Mouse (Mus musculus) adrenal gland, postnatal 10 days (tissue): ENCODE measurements around the gene Mapk8ip3. TPM values are rescaled to one million over a fixed set of nuclear protein-coding genes. Genes with fewer than 3 reads are reported as not detected.
A peak's percentile ranks its signal among the peaks of the same experiment; 100 is the strongest.

Source experiments
- DNase-seq: peaks from one replicate; pipeline ENCODE4 v3.0.0; 2021; ENCODE audit warnings: mixed read lengths
- total RNA-seq, 2 experiments: library from RNA; stranded (reverse); gene quantifications; 2 replicates each; pipeline ENCODE4 v1.2.3; 2021

Mapk8ip3 gene
- total RNA-seq, 2 experiments from 2014 or later = 63.8 to 110 TPM

GRCm38 (mm10) chr17:24848600-24849031, 88.2 kb downstream of the Mapk8ip3 start:
- no peak for DNase-seq

GRCm38 (mm10) chr17:24847386-24847785, 89.4 kb downstream of the Mapk8ip3 start:
- peak; percentile 11 for DNase-seq

GRCm38 (mm10) chr17:24844525-24844924, 92.3 kb downstream of the Mapk8ip3 start:
- DNase-seq = no peak

- no peak for DNase-seq
Observed at GRCm38 (mm10) chr17:24842631-24843030, 94.1 kb downstream of the Mapk8ip3 start.

Other genes starting within 250 kb of the Mapk8ip3 start
- gene Syngr3, start 247.0 kb downstream of the Mapk8ip3 start, total RNA-seq = 10 to 100 TPM in 1 of 2 experiments, 1 to 10 TPM in 1; 5.8 to 11.7 TPM
- gene Gfer, start 240.8 kb downstream of the Mapk8ip3 start, total RNA-seq = 10 to 100 TPM; 36.0 to 36.8 TPM
- gene Noxo1, start 240.7 kb downstream of the Mapk8ip3 start, total RNA-seq = 1 to 10 TPM; 4.3 to 6.6 TPM
- gene Tbl3, start 229.3 kb downstream of the Mapk8ip3 start, total RNA-seq = 10 to 100 TPM; 39.1 to 39.9 TPM
- gene Rnf151, start 218.9 kb downstream of the Mapk8ip3 start, total RNA-seq = under 1 TPM in 1 of 2 experiments, not detected in 1; 0.24 TPM
- gene Rps2, start 218.9 kb downstream of the Mapk8ip3 start, total RNA-seq = 100 to 1,000 TPM; 785 to 825 TPM
- gene Ndufb10, start 212.5 kb downstream of the Mapk8ip3 start, total RNA-seq = 100 to 1,000 TPM; 422 to 522 TPM
- gene Rpl3l, start 209.2 kb downstream of the Mapk8ip3 start, total RNA-seq = 10 to 100 TPM; 12.0 to 51.3 TPM
- gene Msrb1, start 200.3 kb downstream of the Mapk8ip3 start, total RNA-seq = 10 to 100 TPM; 75.1 to 93.3 TPM
- 1 to 10 TPM; 1.6 to 2.0 TPM for gene Hs3st6, start 184.0 kb downstream of the Mapk8ip3 start, total RNA-seq
- under 1 TPM; 0.48 to 0.75 TPM for gene Meiob, start 132.7 kb downstream of the Mapk8ip3 start, total RNA-seq
- gene Hagh, start 96.8 kb downstream of the Mapk8ip3 start, total RNA-seq = 100 to 1,000 TPM; 132 to 147 TPM
- gene Fahd1, start 86.6 kb downstream of the Mapk8ip3 start, total RNA-seq = 10 to 100 TPM; 43.4 to 52.2 TPM
- 10 to 100 TPM in 1 of 2 experiments, 1 to 10 TPM in 1; 9.1 to 17.1 TPM for gene Igfals, start 71.0 kb downstream of the Mapk8ip3 start, total RNA-seq
- 10 to 100 TPM; 42.2 to 43.7 TPM for gene Nubp2, start 50.6 kb downstream of the Mapk8ip3 start, total RNA-seq
- 10 to 100 TPM; 31.5 to 35.6 TPM for gene Spsb3, start 50.3 kb downstream of the Mapk8ip3 start, total RNA-seq
- 10 to 100 TPM; 30.2 to 45.4 TPM for gene Eme2, start 41.9 kb downstream of the Mapk8ip3 start, total RNA-seq
- 100 to 1,000 TPM; 123 to 140 TPM for gene Mrps34, start 41.9 kb downstream of the Mapk8ip3 start, total RNA-seq
- 10 to 100 TPM; 43.6 to 51.3 TPM for gene Nme3, start 40.5 kb downstream of the Mapk8ip3 start, total RNA-seq
- 10 to 100 TPM; 38.4 to 44.4 TPM for gene Jpt2, start 23.7 kb upstream of the Mapk8ip3 start, total RNA-seq
- gene Cramp1l, start 78.8 kb upstream of the Mapk8ip3 start, total RNA-seq = 10 to 100 TPM; 18.7 to 20.0 TPM
- gene Ift140, start 79.1 kb upstream of the Mapk8ip3 start, total RNA-seq = 10 to 100 TPM; 25.0 to 28.2 TPM
- gene Tmem204, start 146.6 kb upstream of the Mapk8ip3 start, total RNA-seq = 10 to 100 TPM; 23.1 to 31.8 TPM
- gene Telo2, start 179.0 kb upstream of the Mapk8ip3 start, total RNA-seq = 10 to 100 TPM; 17.6 to 30.4 TPM
- under 1 TPM; 0.18 to 0.69 TPM for gene Ptx4, start 183.8 kb upstream of the Mapk8ip3 start, total RNA-seq
- gene Clcn7, start 196.4 kb upstream of the Mapk8ip3 start, total RNA-seq = 10 to 100 TPM; 29.8 to 33.3 TPM
- not detected for gene Ccdc154, start 225.5 kb upstream of the Mapk8ip3 start, total RNA-seq
- gene Gm38655, start 238.5 kb upstream of the Mapk8ip3 start, total RNA-seq = not detected
- 10 to 100 TPM; 19.8 to 24.3 TPM for gene BC003965, start 247.6 kb upstream of the Mapk8ip3 start, total RNA-seq